Mouse (Mus musculus) layer of hippocampus, postnatal 14 days (tissue): ENCODE measurements around the gene Hlcs. TPM values are rescaled to one million over a fixed set of nuclear protein-coding genes. Genes with fewer than 3 reads are reported as not detected.

ENCODE experiments used
- DNase-seq, 2 experiments: peaks; one replicate each; pipeline ENCODE4 v3.0.0; 2021 to 2022; ENCODE audit warnings: low spot score in 2 of 2, mixed read lengths in 1 of 2
- total RNA-seq, 2 experiments: library from RNA; stranded (reverse); gene quantifications; 2 replicates each; pipeline ENCODE4 v1.2.3; 2021

Hlcs gene
- total RNA-seq, 2 experiments from 2014 or later: 12.8 to 13.7 TPM

GRCm38 (mm10) chr16:94168655-94169545 lies 144.5 kb downstream of the Hlcs start:
- DNase-seq: no peak

GRCm38 (mm10) chr16:94164978-94165377 lies 148.4 kb downstream of the Hlcs start:
- DNase-seq: no peak

DNA sequence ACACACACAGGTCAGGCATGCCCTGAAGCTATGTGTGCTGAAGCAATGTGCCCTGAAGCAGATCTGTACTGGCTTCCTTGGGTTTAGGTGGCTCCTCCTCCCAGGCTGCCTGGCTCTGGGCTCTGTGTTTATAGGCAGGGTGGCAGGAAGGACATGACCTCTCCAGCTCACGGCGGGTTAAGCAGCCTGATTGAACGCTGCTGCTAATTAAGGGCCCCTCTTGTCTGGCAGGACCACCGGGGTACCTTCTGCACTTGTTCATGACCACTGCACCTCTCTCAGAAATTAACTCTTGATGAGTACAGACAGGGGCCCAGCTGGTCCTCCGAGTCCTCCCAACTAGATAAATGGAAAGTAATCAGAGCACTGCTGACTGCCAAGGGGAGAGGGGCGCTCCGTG lies 149.1 kb downstream of the Hlcs start:
- no peak for DNase-seq

DNA sequence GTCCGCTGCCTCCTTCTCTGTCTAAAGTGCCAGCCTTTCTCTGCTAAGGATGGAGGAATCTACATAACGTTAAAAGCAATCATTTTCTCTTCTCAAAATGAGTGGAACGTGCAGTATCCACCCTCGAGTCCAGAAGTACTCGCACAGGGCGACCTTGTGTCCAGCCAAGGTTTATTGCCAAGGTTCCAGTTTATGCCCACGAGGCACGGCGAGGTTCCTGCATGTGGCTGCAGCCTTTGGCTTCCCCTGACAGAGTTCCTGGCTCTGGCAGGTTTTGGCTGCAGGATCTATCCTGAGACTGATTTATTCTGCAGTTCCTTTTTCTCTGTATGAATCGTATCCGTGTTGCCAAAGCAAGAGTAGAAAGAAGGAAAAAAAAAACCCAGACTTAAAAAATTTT lies 150.3 kb downstream of the Hlcs start:
- peak in 1 of 2 experiments; percentile 37 for DNase-seq

GRCm38 (mm10) chr16:94162000-94162399 lies 151.4 kb downstream of the Hlcs start:
- no peak for DNase-seq

- DNase-seq: no peak
Observed at GRCm38 (mm10) chr16:94157819-94158218, 155.6 kb downstream of the Hlcs start.

DNA sequence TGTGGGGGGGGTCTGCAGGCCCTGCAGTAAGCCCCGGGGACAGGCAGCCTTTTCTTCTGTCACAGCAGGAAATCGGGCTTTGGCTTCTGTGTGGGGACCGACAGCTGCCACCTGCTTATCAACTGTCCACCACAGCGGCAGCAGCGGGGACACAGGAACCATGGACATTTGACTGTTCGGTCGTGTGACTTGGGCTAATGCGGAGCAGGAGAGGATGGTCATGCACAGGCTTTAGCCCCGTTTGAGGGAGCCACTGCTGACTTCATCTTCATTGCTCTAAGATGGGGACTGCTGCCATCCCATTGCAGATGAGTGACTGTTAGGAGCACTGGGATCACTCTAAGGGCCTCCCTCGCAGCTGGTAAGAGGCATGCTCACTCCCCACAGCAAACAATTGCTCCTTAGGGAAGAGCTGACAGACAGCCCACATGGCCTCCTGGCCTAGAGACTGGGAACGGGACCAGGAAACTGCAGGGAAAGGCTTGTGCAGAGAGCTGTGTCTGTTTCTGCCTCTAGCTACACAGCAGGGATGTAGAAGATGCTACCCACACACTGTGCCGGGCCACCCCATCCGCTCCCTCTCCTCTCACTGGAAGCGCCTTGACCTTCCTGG lies 158.2 kb downstream of the Hlcs start:
- DNase-seq: peak; percentile 46 to 47

GRCm38 (mm10) chr16:94150125-94151103 lies 163.0 kb downstream of the Hlcs start:
- no peak for DNase-seq

DNA sequence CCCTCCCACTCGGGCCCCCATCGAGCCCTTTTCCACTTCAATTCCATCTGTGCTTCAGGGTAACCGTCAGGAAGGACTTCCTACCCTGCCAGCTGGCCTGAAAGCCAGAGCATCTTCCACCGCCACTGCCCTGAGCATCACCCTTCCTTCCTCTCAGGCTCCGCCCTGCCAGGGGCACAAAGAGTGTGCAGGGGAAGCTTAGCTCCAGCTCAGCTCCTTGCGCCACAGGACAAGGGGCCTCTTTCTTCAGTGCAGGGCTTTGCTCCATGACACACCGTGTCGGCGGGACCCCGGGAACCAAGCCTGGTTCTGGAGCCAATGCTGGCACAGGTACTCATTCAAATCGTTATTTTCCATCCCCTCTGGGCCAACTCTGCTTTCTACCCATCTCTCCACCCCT lies 165.2 kb downstream of the Hlcs start:
- DNase-seq: peak; percentile 28 to 46

DNA sequence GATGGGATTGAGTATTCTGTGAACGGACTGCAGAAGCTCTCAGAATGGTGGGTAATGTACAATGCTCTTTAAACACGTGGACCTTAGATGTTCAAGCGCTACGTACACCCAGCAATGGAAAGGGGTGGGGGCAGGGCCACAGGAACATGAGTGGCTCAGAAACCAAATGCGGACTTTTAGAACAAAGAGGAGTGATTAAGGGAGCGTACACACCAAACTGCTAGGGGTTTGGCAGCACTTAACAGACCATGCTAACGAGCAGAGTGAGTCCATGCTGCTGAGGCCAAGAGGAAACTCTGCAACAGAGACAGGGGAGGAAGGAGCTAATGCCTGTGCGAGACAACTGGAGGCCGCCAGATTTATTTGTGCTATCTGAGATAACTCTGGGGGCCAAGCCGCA lies 170.0 kb downstream of the Hlcs start:
- no peak for DNase-seq

- DNase-seq: peak in 1 of 2 experiments; percentile 44
Observed at GRCm38 (mm10) chr16:94140746-94141145, 172.6 kb downstream of the Hlcs start.

DNA sequence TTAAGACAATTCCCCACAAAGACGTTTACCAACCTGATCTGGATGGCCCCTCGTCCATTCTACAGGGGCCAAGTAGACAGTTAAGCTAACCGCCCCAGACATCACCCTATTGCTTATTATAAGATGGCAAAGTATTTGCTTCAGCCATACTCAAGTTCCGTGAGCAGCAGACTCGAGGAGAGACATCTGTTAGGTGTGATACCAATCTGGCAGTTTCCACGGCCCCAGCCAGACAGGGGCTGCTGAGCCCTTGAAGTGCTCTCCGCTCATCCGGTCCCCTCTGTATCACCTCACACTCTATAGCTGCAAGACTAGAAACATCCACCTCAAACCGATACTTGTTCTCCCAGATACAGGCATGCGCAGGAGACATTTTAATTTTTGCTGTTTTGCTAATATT lies 179.2 kb downstream of the Hlcs start:
- DNase-seq: no peak

DNA sequence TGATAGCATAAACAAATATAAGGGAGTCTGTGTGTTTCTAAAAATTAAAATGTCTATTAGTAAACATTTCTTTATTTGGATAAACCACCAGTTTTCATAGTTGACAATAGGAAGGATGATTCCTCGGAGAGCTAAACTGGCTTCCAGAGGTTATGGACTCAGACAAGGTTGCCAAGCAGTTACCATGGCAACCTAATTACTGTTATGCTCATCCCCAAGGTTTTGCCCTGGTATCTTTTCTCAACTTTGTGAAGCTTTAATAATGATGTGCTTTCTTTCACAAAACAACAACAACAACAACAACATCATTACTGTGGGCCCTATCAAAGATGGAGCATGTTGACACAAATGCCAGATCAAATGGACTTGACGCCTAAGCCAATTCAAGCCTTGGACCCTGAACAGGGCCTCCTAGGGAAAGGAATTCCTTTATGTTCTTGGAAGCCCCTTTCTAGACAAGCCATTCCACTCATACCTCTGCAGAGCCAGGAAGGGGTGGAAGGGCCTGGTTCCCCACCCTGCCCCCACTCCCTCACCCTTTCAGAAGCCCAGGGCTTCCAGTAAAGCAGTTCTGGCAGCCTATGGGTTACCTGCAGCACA lies 185.0 kb downstream of the Hlcs start:
- no peak for DNase-seq

GRCm38 (mm10) chr16:94126200-94126599 lies 187.2 kb downstream of the Hlcs start:
- no peak for DNase-seq

DNA sequence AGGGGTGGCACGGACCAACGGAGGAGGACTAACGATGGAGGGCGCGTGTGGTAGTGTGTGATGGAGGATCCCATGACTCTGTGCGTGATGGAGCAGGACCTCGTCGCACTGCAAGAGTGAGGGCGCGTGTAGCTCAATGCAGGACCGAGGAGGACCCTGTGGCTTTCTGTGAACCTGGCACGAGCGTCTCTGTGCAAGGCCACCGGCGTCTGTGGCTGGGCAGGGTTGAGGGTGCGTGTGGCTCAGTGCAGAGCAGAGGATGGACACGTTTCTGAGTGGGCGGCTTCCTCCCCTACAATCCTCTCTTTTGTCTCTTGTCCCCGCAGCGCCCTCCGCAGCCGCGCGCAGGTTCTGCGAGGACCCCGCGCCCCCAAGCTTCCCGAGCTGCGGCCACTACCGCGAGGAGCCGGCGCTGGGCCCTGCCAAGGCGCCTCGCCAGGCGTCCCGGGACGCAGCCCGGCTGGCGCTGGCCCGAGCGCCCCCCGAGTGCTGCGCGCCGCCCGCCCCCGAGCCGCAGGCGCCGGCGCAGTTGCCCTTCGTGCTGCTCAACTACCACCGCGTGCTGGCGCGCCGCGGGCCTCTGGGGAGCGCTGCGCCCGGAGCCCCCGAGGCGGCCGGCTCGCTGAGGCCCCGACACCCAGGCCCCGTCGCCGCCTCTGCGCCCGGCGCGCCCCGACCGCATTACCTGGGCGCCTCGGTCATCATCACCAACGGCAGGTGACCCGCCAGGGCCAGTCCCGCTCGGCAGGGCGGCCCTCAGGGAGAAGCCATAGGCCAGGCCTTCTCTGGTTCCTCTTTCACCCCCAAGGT lies 188.0 kb downstream of the Hlcs start:
- DNase-seq: no peak

DNA sequence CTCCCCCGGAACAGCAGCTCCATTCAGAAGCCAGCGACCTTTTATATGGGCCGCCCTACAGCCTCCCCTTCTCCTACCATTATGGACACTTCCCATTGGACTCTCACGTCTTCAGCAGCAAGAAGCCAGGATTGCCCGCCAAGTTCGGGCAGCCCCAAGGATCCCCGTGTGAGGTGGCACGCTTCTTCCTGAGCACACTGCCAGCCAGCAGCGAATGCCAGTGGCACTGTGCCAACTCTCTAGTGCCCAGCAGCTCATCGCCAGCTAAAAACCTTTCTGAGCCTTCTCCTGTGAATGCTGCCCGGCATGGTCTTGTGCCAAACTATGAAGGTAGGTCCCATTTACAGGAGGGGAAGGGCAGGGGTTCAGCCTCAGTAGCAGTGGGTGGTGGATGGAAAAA lies 190.1 kb downstream of the Hlcs start:
- peak in 1 of 2 experiments; percentile 64 for DNase-seq

DNA sequence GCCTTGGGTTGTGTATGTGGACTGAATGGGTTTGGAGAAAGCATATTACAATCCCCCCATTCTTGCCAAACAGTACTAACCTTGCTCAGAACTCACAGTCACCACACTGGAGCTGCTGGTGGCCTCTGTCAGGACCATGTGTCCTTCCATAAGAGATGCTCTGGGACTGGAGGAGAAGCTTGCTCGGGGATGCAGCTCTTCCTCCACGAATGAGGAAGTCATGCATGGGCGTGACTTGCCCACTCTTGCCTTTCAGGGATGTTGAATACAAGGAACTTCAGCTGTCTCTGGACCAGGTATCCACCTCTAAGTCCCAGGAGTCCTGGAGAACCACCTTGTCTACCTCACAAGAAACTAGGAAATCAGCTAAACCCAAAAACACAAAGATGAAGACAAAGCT lies 191.0 kb downstream of the Hlcs start:
- no peak for DNase-seq

GRCm38 (mm10) chr16:94118394-94118793 lies 195.0 kb downstream of the Hlcs start:
- DNase-seq: no peak

GRCm38 (mm10) chr16:94117333-94117732 lies 196.0 kb downstream of the Hlcs start:
- no peak for DNase-seq

- no peak for DNase-seq
Observed at GRCm38 (mm10) chr16:94114693-94115092, 198.7 kb downstream of the Hlcs start.
